Mouse (Mus musculus): ENCODE data around the gene A730071L15Rik. TPM values are rescaled to one million over a fixed set of nuclear protein-coding genes. Genes with fewer than 3 reads are reported as not detected.

Gene A730071L15Rik
- polyA plus RNA-seq, 1 experiment = 0.09 TPM

- no peaks in the 10 kb centered on the region for H3K36me3 ChIP-seq (ENCODE audit: control insufficient read depth, insufficient read depth, low read length)
- H3K27ac ChIP-seq (ENCODE audit: control insufficient read depth, insufficient read depth, low read length) = no peak overlapping the region
- 80% methylated on average over 3 of the region's 3 CpGs for WGBS
- no peak for TF ChIP-seq POLR2A (IDR thresholded peaks at IDR 0.05; ENCODE audit: control insufficient read depth, extremely low read depth, insufficient read depth, low read length, poor library complexity)
- no peak for TF ChIP-seq CTCF (IDR thresholded peaks at IDR 0.05; ENCODE audit: borderline replicate concordance, control insufficient read depth, extremely low read depth, insufficient read depth, low read length, poor library complexity)
- no peak overlapping the region for H3K4me3 ChIP-seq (ENCODE audit: control insufficient read depth, insufficient read depth, low read length)
- no peaks in the 10 kb centered on the region for H3K4me1 ChIP-seq (replicated peaks; ENCODE audit: control insufficient read depth, insufficient read depth, low read length)
- no peaks in the 10 kb centered on the region for H3K27me3 ChIP-seq (ENCODE audit: control insufficient read depth, insufficient read depth, low read length)
- DNase-seq = no peak
Measured at GRCm38 (mm10) chr11:6216834-6217233, 17.0 kb downstream of the A730071L15Rik start.

GRCm38 (mm10) chr11:6218189-6218896 lies 18.5 kb downstream of the A730071L15Rik start:
- WGBS = 75% methylated on average over 11 of the region's 11 CpGs
- H3K36me3 ChIP-seq (ENCODE audit: control insufficient read depth, insufficient read depth, low read length) = no peaks in the 10 kb centered on the region

DNA sequence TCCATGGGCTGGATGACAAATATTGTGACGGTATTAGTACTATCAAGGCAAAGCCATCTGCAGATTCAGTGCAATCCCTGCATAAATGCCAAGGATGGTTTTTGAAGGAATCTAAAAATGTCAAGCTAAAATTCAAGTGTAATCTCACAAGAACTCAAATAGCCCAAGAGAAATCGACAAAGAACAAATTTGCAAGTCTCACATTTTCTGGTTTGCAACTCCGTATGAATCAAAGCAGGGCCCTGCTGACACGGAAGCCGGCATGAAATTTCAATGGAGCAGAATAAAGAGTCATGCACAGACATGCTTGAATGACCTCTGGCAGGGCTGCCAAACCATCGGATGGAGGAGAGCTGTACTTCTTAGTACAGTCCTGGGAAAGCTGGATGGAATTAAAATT lies 20.1 kb downstream of the A730071L15Rik start:
- no peaks in the 10 kb centered on the region for H3K4me1 ChIP-seq (replicated peaks; ENCODE audit: control insufficient read depth, insufficient read depth, low read length)
- no peaks in the 10 kb centered on the region for H3K27me3 ChIP-seq (ENCODE audit: control insufficient read depth, insufficient read depth, low read length)
- no peak for DNase-seq
- no peak overlapping the region for H3K4me3 ChIP-seq (ENCODE audit: control insufficient read depth, insufficient read depth, low read length)
- TF ChIP-seq POLR2A (IDR thresholded peaks at IDR 0.05; ENCODE audit: control insufficient read depth, extremely low read depth, insufficient read depth, low read length, poor library complexity) (no peak), CTCF (IDR thresholded peaks at IDR 0.05; ENCODE audit: borderline replicate concordance, control insufficient read depth, extremely low read depth, insufficient read depth, low read length, poor library complexity) (no peak)
- 92% methylated on average over 6 of the region's 6 CpGs for WGBS
- H3K36me3 ChIP-seq (ENCODE audit: control insufficient read depth, insufficient read depth, low read length) = no peaks in the 10 kb centered on the region
- no peak overlapping the region for H3K27ac ChIP-seq (ENCODE audit: control insufficient read depth, insufficient read depth, low read length)

More at GRCm38 (mm10) chr11:6218189-6218896, 18.5 kb downstream of the A730071L15Rik start:
- H3K27ac ChIP-seq (ENCODE audit: control insufficient read depth, insufficient read depth, low read length) = no peak overlapping the region
- H3K4me1 ChIP-seq (replicated peaks; ENCODE audit: control insufficient read depth, insufficient read depth, low read length) = no peaks in the 10 kb centered on the region
- no peak for DNase-seq
- no peaks in the 10 kb centered on the region for H3K27me3 ChIP-seq (ENCODE audit: control insufficient read depth, insufficient read depth, low read length)
- TF ChIP-seq POLR2A (IDR thresholded peaks at IDR 0.05; ENCODE audit: control insufficient read depth, extremely low read depth, insufficient read depth, low read length, poor library complexity) (no peak), CTCF (IDR thresholded peaks at IDR 0.05; ENCODE audit: borderline replicate concordance, control insufficient read depth, extremely low read depth, insufficient read depth, low read length, poor library complexity) (no peak)
- H3K4me3 ChIP-seq (ENCODE audit: control insufficient read depth, insufficient read depth, low read length) = no peak overlapping the region

DNA sequence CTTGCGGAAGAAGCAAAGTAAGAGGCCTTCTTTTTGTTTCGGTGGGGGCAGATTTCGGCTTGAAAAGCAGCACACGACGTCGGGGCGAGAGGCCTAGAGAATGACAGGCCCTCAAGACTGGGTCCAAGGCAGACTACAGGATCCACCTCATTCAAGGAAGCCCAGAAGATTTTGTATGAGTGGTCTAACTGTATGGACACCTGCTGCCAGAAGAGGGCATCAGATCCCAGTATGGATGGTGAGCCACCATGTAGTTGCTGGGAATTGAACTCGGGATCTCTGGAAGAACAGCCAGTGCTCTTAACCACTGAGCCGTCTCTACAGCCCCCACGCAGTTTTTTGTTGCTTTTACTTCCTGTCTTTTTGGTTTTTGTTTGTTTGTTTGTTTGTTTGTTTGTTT lies 22.4 kb downstream of the A730071L15Rik start:
- Histone ChIP-seq H3K27ac (ENCODE audit: control insufficient read depth, insufficient read depth, low read length) (no peak overlapping the region), H3K36me3 (ENCODE audit: control insufficient read depth, insufficient read depth, low read length) (no peaks in the 10 kb centered on the region), H3K27me3 (ENCODE audit: control insufficient read depth, insufficient read depth, low read length) (no peaks in the 10 kb centered on the region), H3K4me1 (replicated peaks; ENCODE audit: control insufficient read depth, insufficient read depth, low read length) (no peaks in the 10 kb centered on the region), H3K4me3 (ENCODE audit: control insufficient read depth, insufficient read depth, low read length) (no peak overlapping the region)
- no peak for DNase-seq
- TF ChIP-seq POLR2A (IDR thresholded peaks at IDR 0.05; ENCODE audit: control insufficient read depth, extremely low read depth, insufficient read depth, low read length, poor library complexity) = no peak
- WGBS = 94% methylated on average over 10 of the region's 10 CpGs

GRCm38 (mm10) chr11:6224541-6225229 lies 24.9 kb downstream of the A730071L15Rik start:
- H3K27ac ChIP-seq (ENCODE audit: control insufficient read depth, insufficient read depth, low read length) = no peak overlapping the region
- no peaks in the 10 kb centered on the region for H3K27me3 ChIP-seq (ENCODE audit: control insufficient read depth, insufficient read depth, low read length)
- no peak for DNase-seq
- H3K4me1 ChIP-seq (replicated peaks; ENCODE audit: control insufficient read depth, insufficient read depth, low read length) = no peaks in the 10 kb centered on the region
- H3K36me3 ChIP-seq (ENCODE audit: control insufficient read depth, insufficient read depth, low read length) = no peaks in the 10 kb centered on the region
- no peak overlapping the region for H3K4me3 ChIP-seq (ENCODE audit: control insufficient read depth, insufficient read depth, low read length)
- 90% methylated on average over 14 of the region's 14 CpGs for WGBS
- TF ChIP-seq CTCF (IDR thresholded peaks at IDR 0.05; ENCODE audit: borderline replicate concordance, control insufficient read depth, extremely low read depth, insufficient read depth, low read length, poor library complexity) (no peak), POLR2A (IDR thresholded peaks at IDR 0.05; ENCODE audit: control insufficient read depth, extremely low read depth, insufficient read depth, low read length, poor library complexity) (no peak)

GRCm38 (mm10) chr11:6230012-6230411 lies 30.2 kb downstream of the A730071L15Rik start, which contains the start of gene Npc1l1:
TSS of gene Npc1l1 (minus strand) at chr11:6230143.
- Histone ChIP-seq H3K4me1 (replicated peaks; ENCODE audit: control insufficient read depth, insufficient read depth, low read length) (no peaks in the 10 kb centered on the region), H3K36me3 (ENCODE audit: control insufficient read depth, insufficient read depth, low read length) (no peaks in the 10 kb centered on the region), H3K27me3 (ENCODE audit: control insufficient read depth, insufficient read depth, low read length) (no peaks in the 10 kb centered on the region), H3K4me3 (ENCODE audit: control insufficient read depth, insufficient read depth, low read length) (no peak within 1 kb of the TSS), H3K27ac (ENCODE audit: control insufficient read depth, insufficient read depth, low read length) (no peak within 1 kb of the TSS)
- 87% methylated on average over 7 of the region's 7 CpGs for WGBS
- no peak for TF ChIP-seq POLR2A (IDR thresholded peaks at IDR 0.05; ENCODE audit: control insufficient read depth, extremely low read depth, insufficient read depth, low read length, poor library complexity)
- no peak for TF ChIP-seq CTCF (IDR thresholded peaks at IDR 0.05; ENCODE audit: borderline replicate concordance, control insufficient read depth, extremely low read depth, insufficient read depth, low read length, poor library complexity)
- no peak for DNase-seq
